ENCODE assay signal across 8 mouse cellular contexts in the genomic region with DNA sequence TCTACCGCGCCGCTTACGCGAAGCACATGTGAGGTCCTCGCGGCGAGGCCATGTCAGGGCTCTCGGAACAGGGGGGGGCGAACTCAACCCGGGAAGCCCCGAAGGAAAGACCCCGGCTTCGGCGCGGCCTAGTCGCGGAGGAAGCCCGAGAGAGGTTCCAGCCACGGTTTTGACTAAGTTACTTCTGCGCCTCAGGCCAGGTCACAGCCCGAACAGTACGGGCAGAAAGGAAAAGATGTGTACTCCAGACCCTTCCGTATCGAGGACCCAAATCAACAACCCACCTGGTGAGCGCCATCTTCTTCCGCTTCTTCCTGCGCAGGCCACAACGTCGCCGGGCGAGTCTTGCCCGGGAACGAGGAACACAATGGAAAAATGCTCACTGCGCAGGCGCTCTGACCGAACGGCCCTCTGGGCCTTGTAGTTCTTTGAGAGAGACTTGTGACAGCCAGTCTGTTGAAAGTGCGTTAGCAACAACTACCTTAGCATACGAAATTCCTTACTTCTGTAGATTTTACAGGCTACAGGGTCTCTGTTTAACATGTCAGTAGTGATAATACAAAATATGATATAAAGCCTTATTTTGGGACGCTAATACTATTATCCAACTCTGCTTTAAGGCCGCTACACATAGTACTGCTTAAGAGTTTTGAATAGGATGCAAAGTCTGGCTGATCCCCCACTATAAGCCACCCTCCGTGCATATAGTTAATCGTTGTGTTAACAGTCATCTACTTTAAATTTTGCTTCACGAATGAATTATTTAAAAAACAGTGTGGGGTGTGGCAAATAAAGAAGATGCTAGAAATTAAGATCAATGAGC. TPM values are rescaled to one million over a fixed set of nuclear protein-coding genes. Genes with fewer than 3 reads are reported as not detected.
DNase-seq lines count a peak whose midpoint lies in the region; ATAC-seq lines count a peak whose summit lies in the region.

A gene (minus strand): TSS at position 311 of the 823 bp plus-strand sequence.

- H3K4me1 ChIP-seq in hindbrain, embryonic 16.5 days (ENCODE audit: control insufficient read depth, insufficient read depth, low read depth, low read length): peaks cover 9% of the 10 kb centered on the region

- peak; percentile 98 for ATAC-seq in hindbrain, embryonic 16.5 days

- H3K27me3 ChIP-seq in hindbrain, embryonic 16.5 days (replicated peaks; ENCODE audit: control insufficient read depth, insufficient read depth, low read length): no peaks in the 10 kb centered on the region

- H3K27ac ChIP-seq in hindbrain, embryonic 16.5 days (ENCODE audit: low read depth, low read length): peak within 1 kb of the TSS; percentile 93
- H3K27ac ChIP-seq in macrophage: peak within 1 kb of the TSS; percentile 67

- peak within 1 kb of the TSS; percentile 52 for H3K4me2 ChIP-seq in hindbrain, embryonic 16.5 days (ENCODE audit: low read length)

- WGBS in hindbrain, embryonic 16.5 days: 3% methylated on average over 45 of the region's 45 CpGs
- 5% methylated on average over 40 of the region's 45 CpGs for WGBS in macrophage (ENCODE audit: missing documents)

- no peaks in the 10 kb centered on the region for H3K9me3 ChIP-seq in hindbrain, embryonic 16.5 days (ENCODE audit: control insufficient read depth, low read length)

- H3K79me2 ChIP-seq in macrophage (ENCODE audit: inconsistent target): peaks cover 45% of the 10 kb centered on the region

- DNase-seq in WW6 (ENCODE audit: low read depth, low spot score): peak; percentile 84
- DNase-seq in cerebellum, postnatal 4 days (ENCODE audit: low spot score in 2 of 2): peak; percentile 86 to 91
- peak; percentile 95 for DNase-seq in gastrocnemius, adult 18-20 months (ENCODE audit: low spot score)
- peak; percentile 91 to 96 for DNase-seq in left cerebral cortex, adult 18-20 months (ENCODE audit: low spot score in 2 of 2)
- peak; percentile 97 for DNase-seq in right cerebral cortex, adult 18-20 months
- peak; percentile 75 for DNase-seq in urinary bladder, postnatal 10 days (ENCODE audit: low spot score)

- H3K4me3 ChIP-seq in hindbrain, embryonic 16.5 days (ENCODE audit: low read length): peak within 1 kb of the TSS; percentile 71
- peak within 1 kb of the TSS; percentile 79 for H3K4me3 ChIP-seq in macrophage (ENCODE audit: inconsistent target)

- no peaks in the 10 kb centered on the region for H3K36me3 ChIP-seq in hindbrain, embryonic 16.5 days (ENCODE audit: control insufficient read depth, insufficient read depth, low read length)
- peaks cover 16% of the 10 kb centered on the region; the same call in 1 of the 2 replicates for H3K36me3 ChIP-seq in macrophage (ENCODE audit: inconsistent target)

- H3K9ac ChIP-seq in hindbrain, embryonic 16.5 days (ENCODE audit: low read depth, low read length): peak within 1 kb of the TSS; percentile 86

RNA-seq across cellular contexts. Expression of the gene that starts here (rescaled TPM):
- total RNA-seq in gastrocnemius, adult 18-20 months (2021): 10 to 100 TPM; 48.5 to 49.7 TPM
- 92.7 and 99.0 TPM in 2 replicates for polyA plus RNA-seq in hindbrain, embryonic 16.5 days (2015; fragmentation: Nextera tagmentation; extraction: Ambion mirVana)
- 10 to 100 TPM; 69.7 to 70.8 TPM for total RNA-seq in left cerebral cortex, adult 18-20 months (2021)
- 10 to 100 TPM; 24.1 to 79.5 (median 51.5) TPM for total RNA-seq in macrophage (2018; cell fraction: chromatin; rRNA removed)
- 100 to 1,000 TPM in 18 of 26 experiments, 10 to 100 TPM in 8; 75.0 to 168 (median 135) TPM for total RNA-seq in macrophage (2018; cell fraction: cytosol; rRNA removed)
- total RNA-seq in macrophage (2018; cell fraction: nucleus; rRNA removed): 100 to 1,000 TPM in 2 of 26 experiments, 10 to 100 TPM in 24; 30.2 to 119 (median 72.4) TPM
- polyA plus RNA-seq in macrophage (2018): 90.8 to 150 TPM (median 111 TPM) in 3 replicates

Comparison
In these comparisons a context has a peak if more than half of its experiments do, and no peak if none do; other contexts are left out.
1. Peak in every context shown above with its lines: DNase-seq, ATAC-seq, H3K4me3 ChIP-seq and H3K27ac ChIP-seq.